Mouse (Mus musculus) spleen, adult 2 months (tissue): ENCODE results near the gene Efcab11.

Source experiments
- CTCF ChIP-seq: fragments of 200-500 bp; IDR thresholded peaks from 2 replicates; pipeline ENCODE4 v1.5.1; 2011; ENCODE audit warnings: mild to moderate bottlenecking, inconsistent platforms; ENCODE audit not compliant: insufficient read depth, insufficient read length, insufficient replicate concordance; ENCODE audit errors: extremely low read depth
- POLR2A ChIP-seq: fragments of 200-500 bp; IDR thresholded peaks from 2 replicates; pipeline ENCODE4 v1.6.1; 2011; ENCODE audit warnings: low read depth, low read length, inconsistent platforms

- TF ChIP-seq CTCF = no peak
- no peak for TF ChIP-seq POLR2A
Observed at GRCm38 (mm10) chr12:99776497-99777139, 107.6 kb downstream of the Efcab11 start.
